Mouse (Mus musculus) mature B cell (primary cell): ENCODE measurements around the gene Spty2d1.

Experiments used
- in situ Hi-C: fragments of 300-500 bp; cut with MboI; formaldehyde crosslinking; loops from 2 replicates; pipeline ENCODE4 v1.14.3; 2019

Gene Spty2d1

GRCm38 (mm10) chr7:47008168-47008993, at the start of gene Spty2d1:
Spty2d1 (minus strand) TSS chr7:47008411.
- in situ Hi-C loops, result loop anchor here (5.0 kb wide), 1 partner anchor 86 kb away; no protein-coding TSS in a partner anchor

DNA sequence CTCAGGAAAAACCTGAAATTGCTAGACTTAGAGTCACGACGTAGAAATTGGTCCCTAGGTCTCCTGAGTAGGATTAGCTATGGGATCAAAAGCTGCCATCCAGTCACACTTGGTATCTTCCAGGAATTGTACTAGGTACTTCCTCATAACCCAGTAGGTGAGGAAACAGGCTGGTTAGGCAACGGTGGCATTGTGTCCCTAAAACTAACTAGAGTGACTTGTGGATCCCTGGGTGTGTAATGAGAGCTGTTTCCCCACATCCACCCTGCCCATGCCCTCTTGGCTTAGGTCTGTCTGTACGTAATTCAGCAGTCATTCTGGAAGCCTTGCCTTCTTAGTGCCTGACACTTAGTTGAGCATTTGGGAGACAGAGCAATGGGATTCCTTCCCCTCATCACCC, 48.1 kb upstream of the Spty2d1 start:
- in situ Hi-C loops, result no loop called here

DNA sequence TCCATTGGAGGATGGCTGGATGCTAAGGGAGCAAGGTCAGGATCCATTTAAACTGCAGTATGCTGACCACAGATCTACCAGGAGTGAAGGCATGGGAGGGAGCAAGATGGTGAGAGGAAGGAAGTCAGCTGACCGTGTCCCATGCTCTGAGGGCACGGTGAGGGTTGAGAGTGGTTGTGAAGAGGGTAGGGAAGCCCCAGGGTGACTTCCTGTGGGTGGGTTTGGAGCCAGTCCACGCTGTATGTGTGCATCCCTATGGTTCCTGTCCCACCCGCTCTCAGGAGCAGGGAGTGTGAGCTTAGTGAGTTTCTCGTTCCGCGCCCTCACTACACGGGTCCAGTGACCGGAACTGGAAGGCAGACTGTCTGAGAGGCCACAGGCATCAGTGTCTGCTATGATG, 47.5 kb upstream of the Spty2d1 start:
- in situ Hi-C loops, result no loop called here

DNA sequence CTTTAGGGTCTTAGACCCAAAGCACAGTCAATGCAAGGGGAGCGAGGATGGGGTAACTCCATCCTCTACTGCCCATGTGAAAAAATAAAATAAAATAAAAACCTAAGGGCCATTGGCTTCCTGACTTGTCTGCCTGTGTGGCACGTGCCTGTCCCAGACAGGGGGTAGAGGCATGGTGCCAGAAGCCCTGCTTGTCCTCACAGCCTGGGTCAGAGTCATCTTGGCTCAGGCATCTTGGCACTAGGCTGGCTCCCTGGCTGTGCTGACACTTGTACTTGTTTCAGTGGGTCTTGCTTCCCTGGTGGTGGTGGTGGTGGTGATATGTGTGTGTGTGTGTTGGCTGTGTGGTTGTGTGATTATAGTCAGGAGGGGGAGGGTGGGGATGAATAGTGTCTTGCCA, 46.5 kb upstream of the Spty2d1 start:
- in situ Hi-C loops, result no loop called here

DNA sequence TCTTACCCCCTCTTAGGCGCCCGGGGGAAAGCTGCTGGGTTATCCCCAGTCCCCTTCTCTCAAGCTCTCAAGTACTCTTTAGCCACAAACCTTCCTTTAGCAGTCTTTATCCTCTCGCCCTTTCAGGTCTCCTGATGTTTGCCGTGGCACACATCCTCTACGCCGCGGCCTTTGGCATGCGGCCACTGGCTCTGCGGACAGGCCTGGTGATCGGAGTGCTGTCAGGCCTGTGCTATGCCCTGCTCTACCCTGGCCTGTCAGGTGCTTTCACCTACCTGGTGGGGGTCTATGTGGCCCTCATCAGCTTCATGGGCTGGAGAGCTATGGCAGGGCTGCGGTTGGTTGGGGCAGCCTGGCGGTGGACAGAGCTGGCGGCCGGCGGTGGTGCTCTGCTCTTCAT, 45.1 kb upstream of the Spty2d1 start:
- in situ Hi-C loops, result no loop called here

DNA sequence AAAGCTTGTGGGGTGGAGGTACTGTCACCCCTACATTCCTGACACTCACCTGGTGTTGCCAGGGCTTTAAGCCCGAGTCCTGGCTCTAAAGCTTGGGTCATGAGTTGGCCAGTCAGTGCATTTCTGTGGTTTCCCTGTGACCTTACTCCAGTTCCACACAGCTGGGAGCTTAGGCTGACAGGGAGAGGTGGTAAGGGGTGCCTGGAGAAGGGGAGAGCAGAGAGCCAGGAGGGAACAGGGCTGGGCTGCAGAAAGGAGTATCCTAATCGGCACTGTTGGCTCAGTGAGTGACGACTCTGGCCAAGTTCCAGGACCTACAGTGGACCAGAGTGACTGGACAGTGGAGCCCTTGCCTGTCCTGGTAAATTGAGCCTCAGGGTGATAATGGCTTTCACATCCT, 44.1 kb upstream of the Spty2d1 start:
- in situ Hi-C loops, result no loop called here

DNA sequence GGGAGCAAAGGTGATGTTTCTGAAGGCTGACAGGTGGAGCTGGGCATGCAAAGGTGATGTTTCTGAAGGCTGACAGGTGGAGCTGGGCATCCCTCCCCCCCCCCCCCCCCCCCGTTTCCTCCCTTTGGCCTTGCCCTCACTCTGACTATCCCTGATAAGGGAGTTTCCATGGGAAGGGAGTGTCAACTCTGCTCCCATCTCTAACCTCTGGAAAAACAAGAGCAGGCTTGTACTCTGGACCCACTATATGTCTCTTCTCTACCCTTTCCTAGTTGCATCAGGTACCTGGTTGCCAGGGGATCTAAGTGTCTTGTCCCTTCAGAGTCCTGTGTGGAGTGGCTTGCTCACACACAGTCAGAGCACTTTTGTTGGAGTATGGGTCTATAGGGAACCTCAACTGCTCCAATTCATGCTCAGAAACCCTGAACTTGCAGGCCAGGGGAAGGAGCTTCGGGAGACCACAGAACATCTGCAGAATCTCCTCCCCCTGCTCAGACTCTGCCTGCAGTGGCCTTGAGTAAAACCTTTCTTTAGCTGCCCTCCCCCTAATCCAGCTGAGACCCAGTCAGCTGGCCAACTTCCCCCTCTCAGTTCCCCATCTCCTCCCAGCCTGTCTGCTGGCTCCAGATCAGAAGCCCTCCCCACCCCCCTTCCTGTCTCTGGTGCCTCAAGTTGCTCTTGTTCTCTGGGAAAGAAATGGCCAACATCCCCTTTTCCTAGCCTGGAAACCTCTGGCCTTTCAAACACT, 43.4 kb upstream of the Spty2d1 start:
- in situ Hi-C loops, result no loop called here

GRCm38 (mm10) chr7:47050766-47051165, 42.6 kb upstream of the Spty2d1 start:
- in situ Hi-C loops, result no loop called here

GRCm38 (mm10) chr7:47050366-47050765, 42.2 kb upstream of the Spty2d1 start, which contains the start of gene Tmem86a:
Tmem86a (plus strand) TSS chr7:47050601.
- in situ Hi-C loops, result no loop called here

DNA sequence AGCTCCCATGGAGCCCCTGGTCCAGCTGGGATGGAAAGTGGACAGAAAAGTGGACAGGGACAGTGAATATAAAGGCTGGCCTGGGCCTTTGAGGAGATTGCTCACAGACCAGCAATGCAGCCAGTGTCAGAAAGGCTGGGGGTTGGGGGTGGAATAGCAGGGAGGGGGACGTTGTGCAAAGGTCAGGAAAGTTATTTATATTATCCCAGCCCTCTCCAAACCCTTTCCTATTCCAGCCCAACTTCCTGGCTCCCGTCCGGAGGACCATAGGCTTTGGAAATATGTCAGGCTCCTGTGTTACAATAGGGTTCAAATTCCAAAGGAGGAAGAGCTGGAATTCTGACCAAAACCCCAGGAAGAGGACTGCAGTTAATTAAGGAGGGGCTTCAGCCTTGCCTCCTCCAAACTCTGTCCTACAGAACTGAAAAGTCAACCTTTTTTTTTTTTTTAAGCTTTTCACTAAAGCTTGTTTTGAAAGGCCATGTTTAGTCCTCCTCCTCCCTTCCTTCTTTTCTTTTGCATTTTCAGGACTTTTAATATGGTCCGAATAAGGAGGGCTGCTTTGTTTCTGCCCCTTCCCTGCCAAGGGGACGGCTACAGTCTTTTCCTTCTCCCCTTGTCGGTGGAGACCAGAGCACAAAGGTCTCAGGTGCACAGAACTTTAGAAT, 34.7 kb upstream of the Spty2d1 start:
- in situ Hi-C loops, result no loop called here

DNA sequence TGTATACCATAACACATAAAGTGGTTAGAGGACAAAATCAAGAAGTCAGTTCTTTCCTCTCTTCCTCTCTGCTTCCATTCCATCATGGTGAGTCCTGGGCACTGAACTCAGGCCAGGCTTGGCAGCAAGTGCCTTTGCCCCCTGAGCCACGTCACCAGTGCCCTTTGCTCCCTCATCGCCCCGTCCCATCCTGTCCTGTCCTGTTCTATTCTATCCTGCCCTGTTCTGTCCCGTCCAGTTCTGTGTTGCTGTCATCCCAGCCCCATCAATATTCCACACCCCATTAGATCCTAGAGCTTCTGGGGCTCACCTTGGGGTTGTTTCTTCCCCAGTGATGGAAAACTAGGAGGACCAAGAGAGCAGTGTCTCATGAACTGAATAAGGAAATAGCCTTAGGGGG, 33.9 kb upstream of the Spty2d1 start:
- in situ Hi-C loops, result no loop called here

DNA sequence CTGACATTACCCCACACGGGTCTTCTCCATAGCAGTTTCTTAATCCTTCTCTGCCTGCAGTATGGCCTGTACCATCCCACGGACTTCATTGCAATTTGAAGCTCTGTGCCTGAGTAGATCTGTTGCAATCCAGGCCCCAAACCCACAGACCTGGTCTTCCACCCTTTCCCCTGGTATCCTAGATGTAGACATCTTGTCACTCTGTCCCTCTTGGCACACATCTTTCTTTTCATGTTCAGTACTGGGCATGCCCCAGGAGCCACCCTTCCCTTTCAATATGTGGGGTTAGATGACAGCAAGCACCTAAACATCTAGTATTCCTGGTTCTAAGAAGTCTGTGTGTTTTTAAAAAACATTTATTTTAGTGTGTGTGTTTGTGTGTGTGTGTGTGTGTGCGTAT, 33.5 kb upstream of the Spty2d1 start:
- in situ Hi-C loops, result no loop called here

DNA sequence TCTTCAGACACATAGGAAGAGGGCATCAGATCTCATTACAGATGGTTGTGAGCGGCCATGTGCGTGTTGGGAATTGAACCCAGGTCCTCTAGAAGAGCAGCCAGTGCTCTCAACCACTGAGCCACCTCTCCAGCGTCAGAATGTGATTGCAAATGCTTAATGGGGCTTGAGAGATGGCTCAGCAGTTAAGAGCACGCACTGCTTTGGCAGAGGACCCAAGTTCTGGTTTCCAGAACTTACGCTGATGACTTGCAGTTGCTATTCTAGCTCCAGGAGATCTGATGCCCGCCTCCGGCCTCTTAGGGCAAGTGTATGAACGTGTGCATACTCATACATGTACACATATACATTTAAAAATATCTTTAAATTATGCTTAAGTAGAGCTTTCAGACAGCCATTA, 27.2 kb upstream of the Spty2d1 start:
- in situ Hi-C loops, result no loop called here

GRCm38 (mm10) chr7:47034785-47035384, 26.7 kb upstream of the Spty2d1 start:
- in situ Hi-C loops, result no loop called here

- in situ Hi-C loops, result no loop called here
Measured at GRCm38 (mm10) chr7:47031371-47031770, 23.2 kb upstream of the Spty2d1 start.

DNA sequence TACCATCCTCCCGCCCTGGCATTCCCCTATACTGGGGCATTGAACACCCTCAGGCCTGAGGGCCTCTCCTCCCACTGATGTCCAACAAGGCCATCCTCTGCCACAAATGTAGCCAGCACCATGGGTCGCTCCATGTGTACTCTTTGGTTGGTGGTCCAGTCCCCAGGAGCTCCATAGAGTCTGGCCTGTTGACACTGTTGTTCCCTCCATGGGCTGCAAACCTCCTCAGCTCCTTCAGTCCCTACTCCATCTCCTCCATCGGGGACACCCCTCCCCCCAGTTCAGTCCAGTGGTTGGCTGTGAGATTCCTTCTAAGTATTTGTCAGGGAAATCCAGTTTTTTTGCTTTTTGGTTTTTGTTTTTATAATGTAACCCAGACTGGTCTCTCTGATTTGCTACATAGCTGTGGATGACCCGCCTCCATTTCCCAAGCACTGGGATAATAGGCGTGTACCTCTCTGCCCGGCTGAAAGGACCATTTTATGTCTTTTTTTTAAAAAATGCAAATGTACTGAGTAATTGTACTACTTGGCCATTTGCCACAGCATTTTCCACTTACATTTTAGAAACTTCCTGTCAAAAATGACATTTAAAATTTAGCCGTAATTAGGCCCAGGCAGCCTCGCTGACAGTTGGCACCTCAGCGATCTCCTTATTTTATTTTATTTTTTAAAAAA, 22.4 kb upstream of the Spty2d1 start:
- in situ Hi-C loops, result no loop called here

GRCm38 (mm10) chr7:47027520-47027919, 19.3 kb upstream of the Spty2d1 start:
- in situ Hi-C loops, result loop anchor here (10.0 kb wide), 1 partner anchor 117 kb away; no protein-coding TSS in a partner anchor

- in situ Hi-C loops, result loop anchor here (10.0 kb wide), 1 partner anchor 118 kb away; no protein-coding TSS in a partner anchor
Measured at GRCm38 (mm10) chr7:47026899-47027298, 18.7 kb upstream of the Spty2d1 start.

GRCm38 (mm10) chr7:47025429-47025828, 17.2 kb upstream of the Spty2d1 start:
- in situ Hi-C loops, result loop anchor here (10.0 kb wide), 1 partner anchor 119 kb away; no protein-coding TSS in a partner anchor

GRCm38 (mm10) chr7:47024454-47024853, 16.2 kb upstream of the Spty2d1 start:
- in situ Hi-C loops, result loop anchor here (5.0 to 10.0 kb wide), 3 partner anchors 58 to 120 kb away; no protein-coding TSS in a partner anchor

DNA sequence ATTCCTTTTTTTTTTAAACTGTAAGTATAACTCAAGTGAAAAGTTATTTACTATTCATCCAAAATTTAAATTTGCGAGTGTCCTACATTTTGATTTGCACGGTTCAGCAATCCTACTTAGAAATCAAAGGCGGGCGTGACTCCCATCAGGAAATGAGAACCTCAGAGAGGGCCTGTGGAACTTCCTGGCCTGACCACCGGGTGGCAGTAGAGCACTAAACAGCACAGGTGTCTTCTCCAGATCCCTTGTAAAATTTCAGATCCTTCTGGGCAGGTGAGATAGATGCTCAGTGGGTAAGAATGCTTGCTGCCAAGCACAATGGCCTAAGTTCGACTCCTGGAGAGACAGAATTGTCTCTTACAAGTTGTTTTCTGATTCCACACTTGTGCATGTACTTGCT, 15.3 kb upstream of the Spty2d1 start:
- in situ Hi-C loops, result loop anchor here (5.0 to 10.0 kb wide), 3 partner anchors 59 to 121 kb away; no protein-coding TSS in a partner anchor
